15 mouse cellular contexts compared by ENCODE assay signal in the genomic region with DNA sequence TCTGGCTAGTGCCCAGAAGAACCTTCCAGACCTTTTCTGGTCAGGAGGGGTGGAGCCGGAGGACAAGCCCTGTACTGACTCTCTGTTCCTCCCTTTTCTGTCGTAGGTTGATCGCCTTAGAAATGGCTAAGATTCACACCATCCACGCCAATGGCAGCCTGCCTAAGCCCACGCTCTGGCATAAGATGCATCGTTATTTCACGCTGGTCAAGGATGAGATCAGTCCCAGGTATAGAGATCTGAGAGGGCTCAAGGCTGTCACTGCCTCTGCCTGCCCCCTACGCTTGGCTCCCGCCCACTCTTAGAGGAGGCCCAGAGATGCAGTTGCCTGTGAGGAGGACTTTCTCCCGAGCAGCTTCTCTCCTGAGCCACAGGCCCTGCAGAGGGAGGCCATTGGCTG. TPM values are rescaled to one million over a fixed set of nuclear protein-coding genes. Genes with fewer than 3 reads are reported as not detected.
DNase-seq lines count a peak whose midpoint lies in the region; ATAC-seq lines count a peak whose summit lies in the region.
"Had no signal": no experiment of that assay in that cellular context is flagged by ENCODE, and none has a peak within 500 bp of the region (broad histone marks: within the 10 kb centered on the region; RNA-seq: fewer than 3 reads in every experiment).

No protein-coding gene starts in this region.

- H3K27me3 ChIP-seq in forebrain, embryonic 10.5 days (ENCODE audit: poor library complexity, severe bottlenecking), result peaks cover 51% of the 10 kb centered on the region
- peaks cover 39% of the 10 kb centered on the region for H3K27me3 ChIP-seq in forebrain, embryonic 12.5 days

- H3K4me1 ChIP-seq in forebrain, embryonic 10.5 days, result peaks cover 61% of the 10 kb centered on the region
- peaks cover 34% of the 10 kb centered on the region for H3K4me1 ChIP-seq in forebrain, embryonic 12.5 days

- WGBS in forebrain, embryonic 10.5 days, result 61% methylated on average over 10 of the region's 10 CpGs
- 64% methylated on average over 10 of the region's 10 CpGs for WGBS in forebrain, embryonic 12.5 days

- no peaks in the 10 kb centered on the region for H3K9me3 ChIP-seq in forebrain, embryonic 10.5 days
- no peaks in the 10 kb centered on the region for H3K9me3 ChIP-seq in forebrain, embryonic 12.5 days

- no peaks in the 10 kb centered on the region for H3K36me3 ChIP-seq in forebrain, embryonic 10.5 days (replicated peaks)
- no peaks in the 10 kb centered on the region for H3K36me3 ChIP-seq in forebrain, embryonic 12.5 days (replicated peaks)

- no peak for ATAC-seq in forebrain, embryonic 12.5 days (ENCODE audit: low FRiP score)
- ATAC-seq: intestine, postnatal 0 days had no signal

- H3K4me3 ChIP-seq in forebrain, embryonic 10.5 days, result no peak overlapping the region
- no peak overlapping the region for H3K4me3 ChIP-seq in forebrain, embryonic 12.5 days (replicated peaks)

- no peak overlapping the region for H3K4me2 ChIP-seq in forebrain, embryonic 12.5 days

- H3K27ac ChIP-seq in forebrain, embryonic 10.5 days, result peak overlapping the region; percentile 73
- no peak overlapping the region for H3K27ac ChIP-seq in forebrain, embryonic 12.5 days

- no peak overlapping the region for H3K9ac ChIP-seq in forebrain, embryonic 12.5 days

- DNase-seq in forebrain, embryonic 10.5 days (ENCODE audit: extremely low spot score, low spot score), result no peak
- DNase-seq in ovary, postnatal 36 days (ENCODE audit: low spot score), result peak; percentile 47
- DNase-seq in ovary, postnatal 14 days (ENCODE audit: low spot score), result no peak
- DNase-seq in left cerebral cortex, adult 18-20 months (ENCODE audit: low spot score in 2 of 2), result peak; percentile 70 to 84
- peak; percentile 74 for DNase-seq in testis, postnatal 10 days (ENCODE audit: low spot score)
- no peak for DNase-seq in kidney, adult 8-10 months
- DNase-seq: heart, postnatal 14 days; lung, adult 2 months had no signal

RNA-seq across cellular contexts. Expression of gene Etnk2, which starts 5.3 kb away (rescaled TPM):
- polyA plus RNA-seq in forebrain, embryonic 10.5 days (2016; fragmentation: Nextera tagmentation; extraction: Ambion mirVana), result 1.7 and 2.3 TPM in 2 replicates
- 2.5 and 2.6 TPM in 2 replicates for polyA plus RNA-seq in forebrain, embryonic 12.5 days (2016; fragmentation: Nextera tagmentation; extraction: Ambion mirVana)
- 10 to 100 TPM; 11.2 to 11.6 TPM for total RNA-seq in left cerebral cortex, adult 18-20 months (2021)
- total RNA-seq: megakaryocyte, adult 5-6 weeks had no signal

RNA-seq across cellular contexts. Expression of gene Ren1, which starts 18.3 kb away (rescaled TPM):
- not detected in 2 replicates for polyA plus RNA-seq in forebrain, embryonic 10.5 days (2016; fragmentation: Nextera tagmentation; extraction: Ambion mirVana)
- not detected in 2 replicates for polyA plus RNA-seq in forebrain, embryonic 12.5 days (2016; fragmentation: Nextera tagmentation; extraction: Ambion mirVana)
- total RNA-seq in left cerebral cortex, adult 18-20 months (2021), result not detected
- total RNA-seq: gastrocnemius, postnatal 4 days; megakaryocyte, adult 5-6 weeks had no signal
- polyA plus RNA-seq: limb, embryonic 11.5 days had no signal

RNA-seq across cellular contexts. Expression of gene Kiss1, which starts 47.0 kb away (rescaled TPM):
- polyA plus RNA-seq in forebrain, embryonic 10.5 days (2016; fragmentation: Nextera tagmentation; extraction: Ambion mirVana), result not detected in 2 replicates
- polyA plus RNA-seq in forebrain, embryonic 12.5 days (2016; fragmentation: Nextera tagmentation; extraction: Ambion mirVana), result not detected in 2 replicates
- total RNA-seq in left cerebral cortex, adult 18-20 months (2021), result not detected
- total RNA-seq: gastrocnemius, postnatal 4 days; heart, postnatal 14 days; megakaryocyte, adult 5-6 weeks had no signal
- polyA plus RNA-seq: brain, embryonic 14.5 days; intestine, postnatal 0 days; large intestine, adult 2 months; limb, embryonic 11.5 days had no signal

RNA-seq across cellular contexts. Expression of gene Sox13, which starts 55.5 kb away (rescaled TPM):
- polyA plus RNA-seq in forebrain, embryonic 10.5 days (2016; fragmentation: Nextera tagmentation; extraction: Ambion mirVana), result 12.5 and 14.1 TPM in 2 replicates
- polyA plus RNA-seq in forebrain, embryonic 12.5 days (2016; fragmentation: Nextera tagmentation; extraction: Ambion mirVana), result 13.1 and 13.3 TPM in 2 replicates
- 10 to 100 TPM in 1 of 2 experiments, 1 to 10 TPM in 1; 9.2 to 11.9 TPM for total RNA-seq in left cerebral cortex, adult 18-20 months (2021)

RNA-seq across cellular contexts. Expression of gene Golt1a, which starts 59.0 kb away (rescaled TPM):
- not detected in 2 replicates for polyA plus RNA-seq in forebrain, embryonic 10.5 days (2016; fragmentation: Nextera tagmentation; extraction: Ambion mirVana)
- not detected in 2 replicates for polyA plus RNA-seq in forebrain, embryonic 12.5 days (2016; fragmentation: Nextera tagmentation; extraction: Ambion mirVana)
- total RNA-seq in left cerebral cortex, adult 18-20 months (2021), result 1 to 10 TPM in 1 of 2 experiments, not detected in 1; 1.1 TPM
- total RNA-seq: gastrocnemius, postnatal 4 days; heart, postnatal 14 days; megakaryocyte, adult 5-6 weeks had no signal
- polyA plus RNA-seq: brain, embryonic 14.5 days; limb, embryonic 11.5 days had no signal

Comparison
In these comparisons a context has a peak if more than half of its experiments do, and no peak if none do; other contexts are left out.
1. DNase-seq: peak in ovary, postnatal 36 days (single experiment), left cerebral cortex, adult 18-20 months (2 of 2) and testis, postnatal 10 days (single experiment); none in forebrain, embryonic 10.5 days (single experiment), ovary, postnatal 14 days (single experiment) and kidney, adult 8-10 months (0 of 2).